Mouse (Mus musculus) CH12.LX (cell line): Measurements from ENCODE around the gene Cwc22. TPM values are rescaled to one million over a fixed set of nuclear protein-coding genes. Genes with fewer than 3 reads are reported as not detected.

ENCODE experiments used
- DNase-seq: peaks from one replicate; pipeline ENCODE4 v3.0.0-alpha.2; 2013; ENCODE audit errors: extremely low read depth
- H3K27ac ChIP-seq: 2 replicates; pipeline ENCODE4 v1.5.1; 2012; ENCODE audit warnings: low read depth, mild to moderate bottlenecking, control low read depth, moderate library complexity; ENCODE audit not compliant: insufficient read depth
- H3K27me3 ChIP-seq: replicated peaks from 2 replicates; pipeline ENCODE3; 2012; ENCODE audit warnings: inconsistent platforms
- H3K36me3 ChIP-seq, 2 experiments: replicated peaks in 1 of 2; 2 replicates each; pipeline versions ENCODE3 to v1.6.1; 2012; ENCODE audit warnings: inconsistent platforms in 1 of 2, low read length in 1 of 2, mild to moderate bottlenecking in 1 of 2, mixed read lengths in 1 of 2, moderate library complexity in 1 of 2; ENCODE audit not compliant: control insufficient read depth in 1 of 2, insufficient read depth in 1 of 2
- H3K4me1 ChIP-seq, 2 experiments: 2 replicates each; pipeline ENCODE4 v1.6.1; 2012; ENCODE audit warnings: inconsistent platforms in 1 of 2, moderate library complexity in 1 of 2; ENCODE audit not compliant: insufficient read depth in 2 of 2, control insufficient read depth in 1 of 2
- H3K4me2 ChIP-seq: 2 replicates; pipeline ENCODE4 v1.6.1; 2012; ENCODE audit warnings: low read depth, mild to moderate bottlenecking, control low read depth; ENCODE audit not compliant: poor library complexity, insufficient read depth, severe bottlenecking
- H3K4me3 ChIP-seq, 3 experiments: fragments of 150-350 bp in 1 of 3; sonication (generic) in 1 of 3; replicated peaks in 1 of 3; 2 replicates each; pipeline versions ENCODE3 to v1.5.1; 2011 to 2012; ENCODE audit warnings: low read depth in 2 of 3, low read length in 2 of 3, mild to moderate bottlenecking in 2 of 3, moderate library complexity in 2 of 3, control low read depth in 1 of 3, improper control_type of control experiment in 1 of 3, inconsistent platforms in 1 of 3, mixed read lengths in 1 of 3; ENCODE audit not compliant: poor library complexity in 1 of 3
- H3K79me2 ChIP-seq: replicated peaks from 2 replicates; pipeline ENCODE4 v1.6.1; 2012; ENCODE audit warnings: mild to moderate bottlenecking, moderate library complexity; ENCODE audit not compliant: control insufficient read depth, poor library complexity, insufficient read depth, severe bottlenecking; ENCODE audit errors: extremely low read depth
- H3K9ac ChIP-seq: 2 replicates; pipeline ENCODE4 v1.6.1; 2012; ENCODE audit warnings: low read depth, mild to moderate bottlenecking, control low read depth, moderate library complexity; ENCODE audit not compliant: insufficient read depth
- H3K9me3 ChIP-seq: replicated peaks from 2 replicates; pipeline ENCODE3; 2012; ENCODE audit warnings: low read length, inconsistent platforms, mixed read lengths
- CHD1 ChIP-seq: IDR thresholded peaks from 2 replicates; pipeline ENCODE4 v1.6.1; 2012; ENCODE audit warnings: low read depth, low read length, improper control_type of control experiment, inconsistent platforms
- CTCF ChIP-seq, 2 experiments: IDR thresholded peaks in 1 of 2; conservative IDR thresholded peaks in 1 of 2; 2 replicates each; pipeline ENCODE4 v1.5.1; 2011 to 2012; ENCODE audit warnings: low read depth in 2 of 2, low read length in 2 of 2, improper control_type of control experiment in 1 of 2, inconsistent platforms in 1 of 2, mild to moderate bottlenecking in 1 of 2, moderate library complexity in 1 of 2
- EP300 ChIP-seq: IDR thresholded peaks from 2 replicates; pipeline ENCODE4 v1.6.1; 2011; ENCODE audit warnings: low read length, improper control_type of control experiment
- GABPA ChIP-seq: IDR thresholded peaks from 2 replicates; pipeline ENCODE4 v1.6.1; 2012; ENCODE audit warnings: low read depth, low read length, improper control_type of control experiment, inconsistent platforms; ENCODE audit not compliant: insufficient replicate concordance
- MAX ChIP-seq: IDR thresholded peaks from 2 replicates; pipeline ENCODE4 v1.6.1; 2011; ENCODE audit warnings: low read length, improper control_type of control experiment
- MAZ ChIP-seq: IDR thresholded peaks from 2 replicates; pipeline ENCODE4 v1.6.1; 2012; ENCODE audit warnings: low read depth, mild to moderate bottlenecking, inconsistent platforms, low read length, improper control_type of control experiment, moderate library complexity
- MYC ChIP-seq: IDR thresholded peaks from 2 replicates; pipeline ENCODE4 v1.6.1; 2011; ENCODE audit warnings: low read depth, mild to moderate bottlenecking, improper control_type of control experiment, low read length
- NRF1 ChIP-seq: IDR thresholded peaks from 2 replicates; pipeline ENCODE4 v1.6.1; 2014; ENCODE audit warnings: low read depth, mild to moderate bottlenecking, inconsistent platforms, low read length, improper control_type of control experiment, moderate library complexity
- POLR2A ChIP-seq: IDR thresholded peaks from 2 replicates; pipeline ENCODE4 v1.6.1; 2011; ENCODE audit warnings: low read depth, mild to moderate bottlenecking, improper control_type of control experiment, low read length
- POLR2AphosphoS2 ChIP-seq: IDR thresholded peaks from 2 replicates; pipeline ENCODE4 v1.6.1; 2011; ENCODE audit warnings: low read depth, low read length, improper control_type of control experiment
- RCOR1 ChIP-seq: conservative IDR thresholded peaks from 2 replicates; pipeline ENCODE4 v1.6.1; 2012; ENCODE audit warnings: low read depth, mild to moderate bottlenecking, inconsistent platforms, low read length, improper control_type of control experiment
- SMC3 ChIP-seq: IDR thresholded peaks from 2 replicates; pipeline ENCODE4 v1.6.1; 2011; ENCODE audit warnings: low read depth, low read length, improper control_type of control experiment
- USF1 ChIP-seq: IDR thresholded peaks from 2 replicates; pipeline ENCODE4 v1.6.1; 2014; ENCODE audit warnings: low read depth, mild to moderate bottlenecking, inconsistent platforms, low read length, improper control_type of control experiment
- ZKSCAN1 ChIP-seq: IDR thresholded peaks from 2 replicates; pipeline ENCODE4 v1.6.1; 2012; ENCODE audit warnings: low read depth, inconsistent platforms, low read length, improper control_type of control experiment, borderline replicate concordance
- ZMIZ1 ChIP-seq: IDR thresholded peaks from 2 replicates; pipeline ENCODE4 v1.6.1; 2012; ENCODE audit warnings: low read depth, mild to moderate bottlenecking, inconsistent platforms, low read length, improper control_type of control experiment
- dilution Hi-C: fragments of 300-500 bp; cut with MboI; formaldehyde crosslinking; loops from 2 replicates; pipeline ENCODE4 v1.14.3; 2020; ENCODE audit warnings: low sequenced_read_pairs; ENCODE audit not compliant: extremely low pct_unique_long_range_greater_than_20kb, extremely low pct_ligation_motif_present
- in situ Hi-C: fragments of 300-500 bp; cut with MboI; formaldehyde crosslinking; loops from 3 replicates; pipeline ENCODE4 v1.14.3; 2019; ENCODE audit warnings: low sequenced_read_pairs, low pct_ligation_motif_present, low pct_unique_long_range_greater_than_20kb, mixed read lengths
- polyA plus RNA-seq: library from polyadenylated mRNA; unstranded; fragments of >175 nt; gene quantifications from 2 replicates; pipeline ENCODE4 v1.2.1, GENCODE M21; 2012; ENCODE audit warnings: low read depth; ENCODE audit not compliant: insufficient read length
- total RNA-seq, 2 experiments: library from RNA; depleted of rRNA; stranded (reverse); fragments of 300-350 nt in 1 of 2; fragments of >200 nt in 1 of 2; gene quantifications; 2 replicates each; pipeline ENCODE4 v1.2.3; 2012 to 2014

Gene Cwc22
- total and polyA plus RNA-seq, 3 experiments = 51.3 to 74.5 (median 53.2) TPM

DNA sequence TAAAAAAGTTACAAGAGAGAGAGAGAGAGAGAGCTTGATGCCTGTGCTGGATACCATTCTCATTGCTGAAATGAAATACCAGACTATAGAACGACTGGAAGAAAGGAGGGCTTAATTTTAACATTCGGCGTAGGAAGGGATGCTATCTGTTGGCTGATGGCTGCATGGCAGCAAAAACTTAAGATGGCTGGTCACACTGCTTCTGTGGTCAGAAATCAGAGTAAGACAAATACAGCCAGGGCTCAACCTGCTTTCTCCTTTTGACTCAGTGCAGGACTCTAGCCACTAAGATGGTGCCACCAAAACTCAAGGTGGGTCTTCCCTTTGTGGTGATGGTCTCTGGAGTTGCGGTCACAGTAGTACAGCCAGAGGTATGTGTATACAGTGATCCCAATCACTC lies 70.7 kb downstream of the Cwc22 start:
- no peak overlapping the region for H3K27ac ChIP-seq
- no peaks in the 10 kb centered on the region for H3K9me3 ChIP-seq
- no peak for TF ChIP-seq NRF1
- TF ChIP-seq CHD1 = no peak
- no peak for TF ChIP-seq SMC3
- TF ChIP-seq MYC = no peak
- no peak for TF ChIP-seq USF1
- no peak for TF ChIP-seq POLR2AphosphoS2
- TF ChIP-seq GABPA = no peak
- TF ChIP-seq CTCF (conservative IDR thresholded peaks at IDR 0.05 in 1 of 2, IDR thresholded peaks at IDR 0.05 in 1 of 2; ENCODE audit: low read depth in 2 of 2, low read length in 2 of 2) = no peak
- no peak for TF ChIP-seq ZKSCAN1
- TF ChIP-seq RCOR1 = no peak
- H3K9ac ChIP-seq = no peak overlapping the region
- H3K36me3 ChIP-seq = no peaks in the 10 kb centered on the region
- no peaks in the 10 kb centered on the region for H3K79me2 ChIP-seq
- H3K4me1 ChIP-seq = no peaks in the 10 kb centered on the region
- DNase-seq = no peak
- in situ Hi-C loops = no loop called here
- H3K27me3 ChIP-seq = no peaks in the 10 kb centered on the region
- H3K4me3 ChIP-seq = no peak overlapping the region
- dilution Hi-C loops = no loop called here
- H3K4me2 ChIP-seq = no peak overlapping the region

DNA sequence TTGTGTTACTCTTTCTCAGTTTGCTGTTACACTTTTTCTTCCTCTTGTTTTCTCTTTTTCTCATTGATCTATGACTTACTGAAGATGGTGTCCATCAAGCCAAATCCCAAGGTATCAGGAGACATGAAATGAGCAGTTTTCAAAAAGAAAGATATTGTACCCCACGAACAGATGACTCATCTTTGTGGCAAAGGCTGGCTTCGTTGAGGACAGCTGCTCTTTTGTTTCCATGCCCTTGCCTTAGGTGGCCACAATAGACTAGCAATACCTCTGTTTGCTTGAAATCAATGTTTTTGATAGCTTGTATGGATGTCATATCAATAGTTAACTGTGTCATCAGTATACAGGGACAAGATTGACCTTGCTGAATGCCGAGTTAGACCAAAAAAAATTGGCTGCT lies 71.5 kb downstream of the Cwc22 start:
- dilution Hi-C loops = no loop called here
- in situ Hi-C loops = no loop called here
- no peaks in the 10 kb centered on the region for H3K27me3 ChIP-seq
- no peaks in the 10 kb centered on the region for H3K9me3 ChIP-seq
- H3K79me2 ChIP-seq = no peaks in the 10 kb centered on the region
- no peak overlapping the region for H3K9ac ChIP-seq
- H3K4me3 ChIP-seq = no peak overlapping the region
- H3K4me2 ChIP-seq = no peak overlapping the region
- H3K27ac ChIP-seq = no peak overlapping the region
- H3K36me3 ChIP-seq = no peaks in the 10 kb centered on the region
- DNase-seq = no peak
- no peaks in the 10 kb centered on the region for H3K4me1 ChIP-seq
- TF ChIP-seq MAZ (no peak), EP300 (no peak), SMC3 (no peak), CHD1 (no peak), ZKSCAN1 (no peak), MAX (no peak), POLR2A (no peak), ZMIZ1 (no peak)

DNA sequence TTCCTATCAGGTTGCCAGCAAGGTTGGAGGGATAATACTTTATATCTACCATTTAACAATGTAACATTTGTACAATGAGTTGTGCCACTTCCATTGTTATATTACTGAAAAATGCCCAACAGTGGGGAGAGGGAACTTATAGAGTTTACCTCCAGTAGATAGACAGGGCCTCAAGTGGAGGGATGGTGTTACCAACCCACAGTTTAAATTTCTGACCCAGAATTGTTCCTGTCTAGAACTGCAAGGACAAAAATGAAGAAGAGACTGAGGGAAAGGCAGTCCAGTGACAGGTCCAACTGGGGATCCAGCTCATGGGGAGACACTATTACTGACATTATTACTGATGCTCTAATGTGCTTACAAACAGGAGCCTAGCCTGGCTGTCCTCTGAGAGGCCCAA lies 72.4 kb downstream of the Cwc22 start:
- no peak overlapping the region for H3K4me2 ChIP-seq
- H3K27ac ChIP-seq = no peak overlapping the region
- H3K4me1 ChIP-seq = no peaks in the 10 kb centered on the region
- H3K9ac ChIP-seq = no peak overlapping the region
- no peaks in the 10 kb centered on the region for H3K36me3 ChIP-seq
- H3K27me3 ChIP-seq = no peaks in the 10 kb centered on the region
- H3K79me2 ChIP-seq = no peaks in the 10 kb centered on the region
- dilution Hi-C loops (no loop called here), in situ Hi-C loops (no loop called here)
- no peak for DNase-seq
- H3K9me3 ChIP-seq = no peaks in the 10 kb centered on the region
- TF ChIP-seq POLR2A = no peak
- no peak overlapping the region for H3K4me3 ChIP-seq
